Mouse (Mus musculus) ovary, postnatal 10 days (tissue): ENCODE data around the gene C1galt1.

Experiments
- DNase-seq: peaks from one replicate; pipeline ENCODE4 v3.0.0; 2022; ENCODE audit warnings: low spot score

The C1galt1 gene

DNA sequence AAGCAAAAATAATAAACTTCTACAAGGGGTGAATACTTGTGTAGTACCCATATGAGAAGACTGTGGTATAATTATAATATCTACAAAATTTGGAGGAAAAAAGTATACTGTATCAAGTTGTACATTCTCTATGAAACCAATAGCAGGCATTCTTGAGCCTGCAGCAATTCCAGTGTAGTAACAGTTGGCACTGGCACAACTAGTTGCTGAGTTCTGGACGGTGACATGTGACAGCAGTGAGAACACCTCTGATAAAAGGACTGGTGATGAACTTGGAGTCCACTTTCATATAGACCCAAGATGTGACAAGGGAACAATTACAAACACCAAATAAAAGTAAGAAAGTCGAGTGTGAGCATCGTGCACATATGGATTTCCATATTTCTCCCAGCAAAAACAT is 14.5 kb downstream of the C1galt1 start:
- no peak for DNase-seq

DNA sequence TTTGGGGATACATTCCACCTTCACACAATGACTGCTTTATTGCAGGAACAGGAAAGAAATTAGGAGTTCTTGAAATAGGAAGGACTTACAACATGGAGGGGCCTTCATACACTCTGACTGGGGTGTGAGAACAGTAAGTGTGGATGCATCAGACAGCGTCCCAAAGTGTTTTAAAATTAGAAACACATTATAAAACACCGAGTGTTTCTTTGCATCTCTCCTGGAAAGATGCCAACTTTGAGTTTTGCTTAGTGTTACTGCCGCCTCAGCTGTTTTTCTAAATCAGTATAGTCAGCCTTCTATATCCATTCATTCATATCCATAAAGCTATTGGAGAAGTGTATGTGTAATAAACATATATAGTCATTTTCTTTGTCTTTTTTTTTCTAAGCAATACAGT is 16.4 kb downstream of the C1galt1 start:
- DNase-seq, result no peak

DNA sequence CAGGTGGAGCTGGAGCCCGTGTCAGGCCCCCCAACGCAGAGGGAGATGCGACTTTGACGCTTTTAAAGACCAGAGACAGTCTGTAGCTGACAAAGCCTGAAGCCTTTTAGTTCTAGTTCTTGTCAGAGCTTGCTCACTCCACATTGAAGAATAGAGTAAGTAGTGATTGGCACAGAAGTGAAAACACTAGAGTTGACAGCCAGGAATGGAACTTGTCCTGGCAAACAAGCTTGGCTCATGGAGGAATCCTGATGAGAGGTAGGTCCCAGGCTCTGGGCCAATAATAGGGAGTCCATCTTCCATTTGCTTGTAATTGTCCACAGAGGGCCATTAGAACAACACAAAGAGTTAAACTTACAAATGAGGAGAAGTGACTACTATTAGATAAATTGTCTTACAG is 18.7 kb downstream of the C1galt1 start:
- DNase-seq, result no peak

DNA sequence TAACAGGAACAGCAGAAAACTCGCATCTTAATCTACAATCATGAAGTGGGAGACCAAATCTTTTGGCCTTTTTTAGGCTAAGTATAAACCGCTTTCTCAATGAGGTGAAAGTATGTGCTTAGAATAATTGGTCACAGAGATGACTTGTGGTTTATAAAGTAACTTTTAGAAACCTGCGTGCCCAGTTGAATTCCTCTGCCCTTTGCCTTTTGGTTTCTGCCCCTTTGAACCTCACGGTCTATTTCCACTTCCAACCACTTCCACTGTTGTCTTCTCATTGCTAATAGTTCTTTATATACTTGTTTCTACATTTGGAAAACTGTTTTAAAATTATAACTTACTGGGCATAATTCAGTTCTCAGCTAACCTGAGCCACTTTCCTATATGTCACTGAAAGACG is 32.2 kb downstream of the C1galt1 start:
- no peak for DNase-seq

DNA sequence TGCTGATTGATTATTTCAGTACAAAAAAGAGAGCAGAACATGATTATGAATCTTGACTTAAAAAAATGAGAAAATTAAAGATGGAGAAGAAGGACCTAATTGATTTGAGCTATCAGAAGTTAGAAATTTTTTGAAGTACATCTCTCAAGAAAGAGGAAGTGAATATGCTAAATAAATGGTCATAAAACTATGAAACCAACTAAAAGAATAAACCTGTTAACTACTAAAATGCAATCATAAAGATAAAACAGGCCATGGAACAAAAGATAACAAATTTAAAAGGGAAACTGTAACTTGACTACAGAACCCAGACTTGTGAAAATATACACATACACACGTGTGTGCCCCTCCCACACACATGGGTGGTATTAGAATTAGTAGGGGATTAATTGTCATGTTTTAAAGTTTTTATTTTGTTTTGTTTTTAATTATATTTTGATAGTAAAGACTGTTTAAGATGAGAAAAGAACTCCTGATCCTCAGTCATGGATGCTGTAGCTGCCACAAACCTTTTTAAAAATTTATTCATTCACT is 37.0 kb downstream of the C1galt1 start:
- DNase-seq, result no peak

DNA sequence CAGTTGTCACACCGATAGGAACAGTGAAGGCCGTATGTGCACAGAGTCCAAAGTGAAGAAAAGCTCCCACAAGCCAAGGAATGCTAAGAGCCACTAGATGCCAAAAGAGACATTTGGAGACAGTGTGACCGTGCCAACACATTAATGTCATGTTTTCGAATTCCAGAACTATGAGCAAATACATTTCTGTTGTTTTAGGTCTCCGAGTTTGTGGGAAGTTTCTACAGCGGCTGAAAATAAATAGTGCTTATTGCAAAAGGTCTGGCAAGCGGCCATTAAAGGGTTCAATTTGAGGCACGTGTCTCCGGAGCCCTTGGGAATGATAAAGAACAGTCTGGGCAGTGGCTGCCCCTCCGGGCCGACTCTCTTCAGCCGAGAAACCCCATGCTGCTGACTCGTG is 37.9 kb downstream of the C1galt1 start:
- DNase-seq, result no peak

DNA sequence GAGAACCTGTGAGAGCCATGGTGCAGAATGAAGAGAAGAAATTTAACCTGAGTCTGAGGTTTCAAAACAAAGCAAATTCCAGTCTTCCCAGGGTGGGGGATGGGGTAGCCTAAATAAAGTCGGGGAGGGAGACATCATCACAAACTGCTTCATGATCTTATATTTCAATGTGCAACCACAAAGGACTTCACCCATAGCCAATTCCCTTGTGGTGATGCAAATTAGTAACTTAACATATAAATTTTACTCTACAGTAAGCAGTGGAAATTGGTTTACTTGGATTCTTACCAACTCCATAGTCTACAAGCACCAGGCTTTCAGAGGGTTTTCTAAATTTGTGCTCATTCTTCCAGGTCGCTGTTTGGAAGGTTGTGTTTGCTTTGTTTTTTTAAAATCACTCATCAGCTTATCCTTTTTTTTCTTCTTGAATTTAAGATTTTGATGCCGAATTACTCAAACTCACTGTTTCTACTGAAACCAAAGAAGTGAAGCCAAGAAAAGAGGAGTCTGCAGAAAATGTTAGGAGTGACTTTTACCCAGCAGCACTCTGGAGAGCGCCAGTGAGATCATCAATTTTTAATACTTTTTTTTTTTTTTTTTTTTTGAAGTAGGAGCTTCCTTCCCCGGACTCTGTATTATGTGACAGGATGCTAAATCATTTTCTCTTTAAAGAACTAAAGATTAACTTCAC is 41.5 kb downstream of the C1galt1 start:
- DNase-seq, result no peak

DNA sequence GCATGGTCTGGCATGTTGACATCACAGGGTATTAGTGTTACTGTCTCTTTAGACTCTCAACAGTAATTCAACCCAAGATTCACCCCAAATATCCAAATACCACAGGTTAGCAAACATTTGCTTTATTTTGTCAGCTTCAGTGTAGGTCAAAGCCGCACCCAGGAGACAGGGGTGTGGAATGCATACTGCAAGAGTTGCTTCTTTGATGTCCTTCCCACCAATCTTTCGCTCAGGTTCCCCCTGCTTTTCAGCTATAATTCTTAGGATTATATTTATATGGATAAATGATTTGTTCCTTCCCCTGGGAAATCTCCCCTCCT is 42.0 kb downstream of the C1galt1 start:
- no peak for DNase-seq

DNA sequence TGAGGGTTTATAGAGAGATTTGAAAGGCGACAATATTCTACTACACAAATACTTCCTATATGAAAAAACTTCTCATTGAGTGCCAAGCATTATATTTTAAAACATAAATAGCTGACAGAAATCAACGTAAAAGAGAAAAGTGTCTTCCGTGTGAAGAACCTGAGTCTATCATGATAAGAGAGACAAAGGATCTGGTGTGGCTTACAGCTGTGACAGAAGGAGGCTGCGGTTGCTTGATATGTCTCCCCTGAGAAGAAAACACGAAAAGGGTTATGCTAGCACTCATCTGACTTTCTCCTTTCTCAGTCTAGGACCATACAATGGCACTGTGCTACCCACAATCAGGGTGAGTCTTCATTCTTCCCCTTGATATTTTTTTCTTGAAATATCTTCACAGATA is 51.7 kb downstream of the C1galt1 start:
- no peak for DNase-seq

DNA sequence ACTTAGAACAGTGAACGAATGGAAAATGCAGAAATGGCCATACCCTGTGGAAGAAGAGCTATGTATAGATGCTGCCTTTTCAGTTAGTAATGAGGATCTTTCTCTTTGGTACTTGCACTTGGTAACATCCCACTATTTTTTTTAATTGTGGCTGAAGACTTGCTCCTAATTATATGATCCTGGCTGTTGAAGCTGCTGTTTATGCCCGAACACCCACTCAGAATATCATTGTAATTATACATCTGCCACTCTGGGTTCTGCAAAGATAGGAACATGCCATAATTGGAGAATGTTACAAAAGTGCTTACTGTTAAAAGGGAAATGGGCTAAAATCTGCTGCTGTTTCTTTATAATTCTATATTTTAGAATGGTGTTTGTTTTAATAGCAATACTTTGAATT is 67.4 kb downstream of the C1galt1 start:
- no peak for DNase-seq
